Mouse (Mus musculus) ES-E14 (cell line): ENCODE data around the gene Mybpc3.

Experiments
- CHD2 ChIP-seq: IDR thresholded peaks from 2 replicates; pipeline ENCODE4 v1.6.1; 2014; ENCODE audit warnings: mild to moderate bottlenecking, low read depth, low read length, inconsistent platforms
- MAFK ChIP-seq: IDR thresholded peaks from 2 replicates; pipeline ENCODE4 v1.6.1; 2014; ENCODE audit warnings: mild to moderate bottlenecking, low read depth, low read length, inconsistent platforms; ENCODE audit not compliant: insufficient read depth

- TF ChIP-seq CHD2 (no peak), MAFK (no peak)
Observed at GRCm38 (mm10) chr2:91180706-91181105, 62.8 kb downstream of the Mybpc3 start.
